Mouse (Mus musculus): ENCODE measurements around the gene Dcaf10. TPM values are rescaled to one million over a fixed set of nuclear protein-coding genes. Genes with fewer than 3 reads are reported as not detected.

Dcaf10 gene
- polyA plus RNA-seq, 1 experiment from 2014 or later, result 11.9 TPM

DNA sequence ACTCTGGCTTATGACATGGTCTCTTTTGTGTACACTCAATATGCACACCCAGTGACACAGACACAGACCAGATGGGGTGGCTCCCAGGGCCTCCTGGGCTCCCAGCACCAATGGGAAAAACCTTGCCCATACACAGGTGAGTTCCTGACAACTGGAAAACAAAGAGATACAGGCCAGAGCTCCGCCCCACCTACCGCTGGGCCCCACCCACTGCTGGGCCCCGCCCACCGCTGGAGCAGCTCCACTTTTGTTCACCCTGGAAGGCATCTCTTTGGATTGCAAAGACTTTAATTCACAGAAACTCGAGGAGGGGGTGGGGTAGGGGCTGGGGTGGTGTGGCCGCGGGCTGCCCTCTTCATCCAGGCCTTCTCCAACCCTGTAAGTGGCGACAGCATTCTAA is 81.5 kb downstream of the Dcaf10 start:
- H3K4me2 ChIP-seq (replicated peaks), result no peak overlapping the region
- WGBS, result 27% methylated on average over 8 of the region's 8 CpGs
- no peak overlapping the region for H3K4me3 ChIP-seq (replicated peaks; ENCODE audit: low read length)
- no peak for ATAC-seq (ENCODE audit: low FRiP score)
- no peaks in the 10 kb centered on the region for H3K9me3 ChIP-seq (ENCODE audit: control insufficient read depth, low read length)
- H3K4me1 ChIP-seq (replicated peaks; ENCODE audit: control insufficient read depth, insufficient read depth, low read length), result 0 out of 2 replicates have a peak, but pooled peaks cover 3% of the 10 kb centered on the region
- DNase-seq (ENCODE audit: low spot score), result no peak
- H3K27ac ChIP-seq, result no peak overlapping the region
- H3K36me3 ChIP-seq (replicated peaks; ENCODE audit: control insufficient read depth, insufficient read depth), result no peaks in the 10 kb centered on the region
- no peaks in the 10 kb centered on the region for H3K27me3 ChIP-seq (ENCODE audit: control insufficient read depth, insufficient read depth, low read length)
- no peak overlapping the region for H3K9ac ChIP-seq

DNA sequence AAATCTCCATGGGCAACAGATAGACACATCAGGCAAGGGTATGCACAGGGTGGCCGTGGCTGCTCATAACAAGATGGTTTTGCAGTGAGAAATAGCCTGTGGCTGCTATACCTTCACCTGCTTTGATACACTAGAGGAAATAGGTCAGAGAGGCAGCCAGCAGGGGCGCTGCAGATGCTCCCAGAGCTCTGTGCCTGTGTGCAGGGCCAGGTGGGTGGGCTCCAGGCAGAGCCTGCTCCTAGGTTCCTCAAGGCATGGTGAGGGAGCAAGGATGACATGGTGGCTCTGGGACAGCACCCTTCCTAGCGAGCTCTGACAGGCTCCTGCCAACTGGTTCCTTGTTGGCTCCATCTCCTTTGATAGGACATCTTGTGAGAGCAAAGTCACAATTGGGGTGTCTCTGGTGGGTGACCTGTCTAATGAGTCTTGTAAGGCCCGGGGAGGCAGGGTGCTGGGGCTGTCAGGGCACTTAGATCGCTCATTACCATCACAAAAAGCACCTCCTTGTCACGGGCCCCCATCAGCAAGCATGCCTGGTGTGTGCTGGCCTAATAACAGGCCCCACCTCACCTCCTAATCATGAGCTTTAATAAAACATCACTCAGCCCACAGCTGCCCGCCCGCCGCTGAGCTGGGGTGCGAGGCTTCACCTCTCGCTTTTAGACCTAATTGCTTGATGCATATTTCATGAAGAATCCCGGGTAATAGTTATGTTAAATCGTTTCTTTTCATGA is 85.0 kb downstream of the Dcaf10 start:
- Histone ChIP-seq H3K27me3 (ENCODE audit: control insufficient read depth, insufficient read depth, low read length) (no peaks in the 10 kb centered on the region), H3K27ac (no peak overlapping the region), H3K4me2 (replicated peaks) (no peak overlapping the region), H3K9ac (no peak overlapping the region), H3K4me1 (replicated peaks; ENCODE audit: control insufficient read depth, insufficient read depth, low read length) (peaks cover 8% of the 10 kb centered on the region; the same call in 1 of the 2 replicates), H3K4me3 (replicated peaks; ENCODE audit: low read length) (no peak overlapping the region), H3K36me3 (replicated peaks; ENCODE audit: control insufficient read depth, insufficient read depth) (no peaks in the 10 kb centered on the region), H3K9me3 (ENCODE audit: control insufficient read depth, low read length) (no peaks in the 10 kb centered on the region)
- DNase-seq (ENCODE audit: low spot score), result no peak
- no peak for ATAC-seq (ENCODE audit: low FRiP score)
- 33% methylated on average over 13 of the region's 13 CpGs for WGBS

Small RNA genes within 50 kb of the gene (microRNA-seq; reads per million reads assigned to microRNA genes)
- not detected for gene Gm25692

Other genes starting within 250 kb of the Dcaf10 start
- 166 and 176 TPM in 2 replicates for gene Tomm5, start 234.0 kb upstream of the Dcaf10 start, polyA plus RNA-seq (2014; fragmentation: Nextera tagmentation; extraction: Ambion mirVana)
- 2.3 and 2.4 TPM in 2 replicates for gene Frmpd1, start 157.2 kb upstream of the Dcaf10 start, polyA plus RNA-seq (2014; fragmentation: Nextera tagmentation; extraction: Ambion mirVana)
- 21.4 and 25.0 TPM in 2 replicates for gene Trmt10b, start 45.0 kb upstream of the Dcaf10 start, polyA plus RNA-seq (2014; fragmentation: Nextera tagmentation; extraction: Ambion mirVana)
- 32.2 and 32.8 TPM in 2 replicates for gene Exosc3, start 631 bp downstream of the Dcaf10 start, polyA plus RNA-seq (2014; fragmentation: Nextera tagmentation; extraction: Ambion mirVana)
- gene Slc25a51, start 66.7 kb downstream of the Dcaf10 start, polyA plus RNA-seq (2014; fragmentation: Nextera tagmentation; extraction: Ambion mirVana), result 69.3 and 79.1 TPM in 2 replicates
- 8.7 and 9.9 TPM in 2 replicates for gene Shb, start 190.4 kb downstream of the Dcaf10 start, polyA plus RNA-seq (2014; fragmentation: Nextera tagmentation; extraction: Ambion mirVana)

All from hindbrain, embryonic 14.5 days (tissue).